Mouse (Mus musculus) liver, embryonic 14.5 days (tissue): Measurements from ENCODE around the gene Smad5.

ENCODE experiments used
- CTCF ChIP-seq: IDR thresholded peaks from 2 replicates; pipeline ENCODE4 v1.5.1; 2016; ENCODE audit warnings: antibody characterized with exemption, low read depth, control low read depth
- EP300 ChIP-seq: IDR thresholded peaks from 2 replicates; pipeline ENCODE4 v1.6.1; 2016; ENCODE audit warnings: antibody characterized with exemption, low read depth

DNA sequence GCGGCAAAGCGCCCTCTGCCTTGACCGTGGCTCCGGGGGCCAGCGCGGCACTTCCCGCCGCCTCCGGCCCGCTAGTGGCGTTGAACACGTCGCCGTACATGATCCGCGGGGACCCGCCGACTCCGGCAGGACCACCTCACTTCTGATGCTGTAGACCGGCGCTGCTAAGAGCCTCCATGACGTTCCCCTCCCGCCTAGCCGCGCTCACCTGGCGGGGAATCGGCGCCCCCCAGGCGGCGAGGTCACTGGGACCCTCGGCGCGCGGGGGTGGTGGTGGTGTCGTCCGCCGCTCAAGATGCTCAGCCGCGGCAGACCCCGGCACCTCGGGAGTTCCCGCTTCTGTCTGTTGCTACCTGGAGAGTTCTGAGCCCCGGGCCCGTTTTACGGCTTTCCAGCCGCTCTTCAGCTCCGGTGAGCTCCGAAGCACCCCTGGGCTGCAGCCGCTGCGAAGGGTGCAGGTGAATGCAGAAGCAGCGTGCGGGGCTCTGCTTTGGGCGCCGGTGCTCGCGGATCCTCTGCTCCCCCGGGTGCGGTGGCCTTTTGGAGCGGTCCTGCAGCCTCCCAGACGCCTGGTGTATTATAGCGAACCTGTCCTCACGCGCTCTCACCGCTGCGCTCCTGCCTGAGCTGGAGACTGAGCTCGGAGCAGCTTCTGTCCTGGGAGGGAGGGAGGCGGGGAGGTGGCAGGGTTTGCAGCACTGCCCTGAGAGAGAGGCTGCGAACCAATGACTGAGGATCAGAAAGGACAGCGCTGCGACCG, 50.6 kb downstream of the Smad5 start, which contains the start of gene Gm45623:
- TF ChIP-seq CTCF (no peak), EP300 (no peak)
